ENCODE assay signal across 13 mouse cellular contexts in genomic region chr15:10655151-10655905, GRCm38 (mm10). TPM values are rescaled to one million over a fixed set of nuclear protein-coding genes. Genes with fewer than 3 reads are reported as not detected.
DNase-seq lines count a peak whose midpoint lies in the region; ATAC-seq and TF ChIP-seq lines count a peak whose summit lies in the region.
"Had no signal": no experiment of that assay in that cellular context is flagged by ENCODE, and none has a peak within 500 bp of the region (broad histone marks: within the 10 kb centered on the region; RNA-seq: fewer than 3 reads in every experiment).

No protein-coding gene starts in this region.

- ATAC-seq in midbrain, embryonic 11.5 days (ENCODE audit: low FRiP score): peak; percentile 92
- ATAC-seq in intestine, embryonic 16.5 days: no peak
- ATAC-seq: lung, postnatal 0 days had no signal

- H3K36me3 ChIP-seq in hindbrain, embryonic 10.5 days: peaks cover 32% of the 10 kb centered on the region
- H3K36me3 ChIP-seq in midbrain, embryonic 11.5 days (ENCODE audit: control insufficient read depth, insufficient read depth, low read length): no peaks in the 10 kb centered on the region
- H3K36me3 ChIP-seq in intestine, embryonic 16.5 days (ENCODE audit: control insufficient read depth, insufficient read depth, low read length): no peaks in the 10 kb centered on the region

- H3K27me3 ChIP-seq in hindbrain, embryonic 10.5 days (ENCODE audit: insufficient read depth, poor library complexity, severe bottlenecking): no peaks in the 10 kb centered on the region
- no peaks in the 10 kb centered on the region for H3K27me3 ChIP-seq in midbrain, embryonic 11.5 days (ENCODE audit: control insufficient read depth, insufficient read depth, low read length)
- no peaks in the 10 kb centered on the region for H3K27me3 ChIP-seq in intestine, embryonic 16.5 days (replicated peaks; ENCODE audit: control insufficient read depth, insufficient read depth, low read length)

- 27% methylated on average over 8 of the region's 8 CpGs for WGBS in hindbrain, embryonic 10.5 days
- WGBS in midbrain, embryonic 11.5 days: 24% methylated on average over 8 of the region's 8 CpGs
- WGBS in intestine, embryonic 16.5 days: 50% methylated on average over 8 of the region's 8 CpGs

- 0 out of 2 replicates have a peak, but pooled peaks cover 2% of the 10 kb centered on the region for H3K9me3 ChIP-seq in hindbrain, embryonic 10.5 days
- no peaks in the 10 kb centered on the region for H3K9me3 ChIP-seq in midbrain, embryonic 11.5 days (ENCODE audit: control insufficient read depth, low read length)
- no peaks in the 10 kb centered on the region for H3K9me3 ChIP-seq in intestine, embryonic 16.5 days (ENCODE audit: control insufficient read depth, low read length)

- H3K4me2 ChIP-seq in midbrain, embryonic 11.5 days: no peak overlapping the region
- no peak overlapping the region for H3K4me2 ChIP-seq in intestine, embryonic 16.5 days (ENCODE audit: low read depth, low read length)

- no peak overlapping the region for H3K27ac ChIP-seq in layer of hippocampus, adult 2 months
- H3K27ac ChIP-seq in hindbrain, embryonic 10.5 days: peak overlapping the region; percentile 50
- no peak overlapping the region; the same call in 1 of the 2 replicates for H3K27ac ChIP-seq in midbrain, embryonic 11.5 days (ENCODE audit: low read depth, low read length)
- H3K27ac ChIP-seq in intestine, embryonic 16.5 days (ENCODE audit: low read length): no peak overlapping the region
- H3K27ac ChIP-seq: kidney, postnatal 0 days had no signal

- H3K4me3 ChIP-seq in layer of hippocampus, adult 2 months: no peak overlapping the region
- H3K4me3 ChIP-seq in hindbrain, embryonic 10.5 days: no peak overlapping the region
- H3K4me3 ChIP-seq in midbrain, embryonic 11.5 days (ENCODE audit: low read depth, low read length): no peak overlapping the region
- H3K4me3 ChIP-seq in intestine, embryonic 16.5 days (ENCODE audit: low read length): no peak overlapping the region
- H3K4me3 ChIP-seq: erythroblast, embryonic 14.5 days had no signal

- no peak for TF ChIP-seq CTCF in layer of hippocampus, adult 2 months (conservative IDR thresholded peaks at IDR 0.05)

- H3K4me1 ChIP-seq in hindbrain, embryonic 10.5 days (replicated peaks): peaks cover 23% of the 10 kb centered on the region
- H3K4me1 ChIP-seq in midbrain, embryonic 11.5 days (ENCODE audit: control insufficient read depth, insufficient read depth, low read length): peaks cover 9% of the 10 kb centered on the region
- no peaks in the 10 kb centered on the region for H3K4me1 ChIP-seq in intestine, embryonic 16.5 days (ENCODE audit: control insufficient read depth, insufficient read depth, low read length)

- peak; percentile 16 to 66 for DNase-seq in layer of hippocampus, adult 2 months (ENCODE audit: low spot score in 2 of 2)
- no peak for DNase-seq in layer of hippocampus, adult 11-12 months (ENCODE audit: low spot score)
- peak; percentile 58 for DNase-seq in hindbrain, embryonic 10.5 days (ENCODE audit: low spot score)
- DNase-seq in midbrain, embryonic 11.5 days (ENCODE audit: low spot score, missing footprints): peak; percentile 89
- DNase-seq in retina, postnatal 1 day: peak; percentile 67
- no peak for DNase-seq in frontal cortex, postnatal 25 days (ENCODE audit: low spot score in 2 of 2)
- no peak for DNase-seq in adrenal gland, adult 18-20 months (ENCODE audit: low spot score in 2 of 2)
- DNase-seq: heart, postnatal 36 days; thymus, adult 2 months had no signal

- no peak overlapping the region for H3K9ac ChIP-seq in midbrain, embryonic 11.5 days (ENCODE audit: low read length)
- H3K9ac ChIP-seq in intestine, embryonic 16.5 days (ENCODE audit: low read depth, low read length): no peak overlapping the region

RNA-seq across cellular contexts. Expression of gene Rai14, which starts 59.1 kb away (rescaled TPM):
- 1 to 10 TPM; 4.1 to 4.4 TPM for total RNA-seq in layer of hippocampus, adult 2 months (2021)
- polyA plus RNA-seq in hindbrain, embryonic 10.5 days (2016; fragmentation: Nextera tagmentation; extraction: Ambion mirVana): 72.2 and 77.9 TPM in 2 replicates
- 74.7 and 80.6 TPM in 2 replicates for polyA plus RNA-seq in midbrain, embryonic 11.5 days (2014; fragmentation: Nextera tagmentation; extraction: Ambion mirVana)
- 11.5 and 11.7 TPM in 2 replicates for polyA plus RNA-seq in intestine, embryonic 16.5 days (2015; fragmentation: Nextera tagmentation; extraction: Ambion mirVana)
- total RNA-seq in adrenal gland, adult 18-20 months (2021): 10 to 100 TPM; 26.9 to 28.7 TPM
- polyA plus RNA-seq: erythroblast, embryonic 14.5 days had no signal

Comparison
In these comparisons a context has a peak if more than half of its experiments do, and no peak if none do; other contexts are left out.
1. DNase-seq: peak in layer of hippocampus, adult 2 months (2 of 2), hindbrain, embryonic 10.5 days (single experiment), midbrain, embryonic 11.5 days (single experiment) and retina, postnatal 1 day (single experiment); none in layer of hippocampus, adult 11-12 months (single experiment), frontal cortex, postnatal 25 days (0 of 2) and adrenal gland, adult 18-20 months (0 of 2).